Mouse (Mus musculus) neural tube, embryonic 10.5 days (tissue): ENCODE measurements around the gene Il34.
A peak's percentile ranks its signal among the peaks of the same experiment; 100 is the strongest.

Experiments
- DNase-seq: peaks from one replicate; pipeline ENCODE4 v3.0.0-alpha.2; 2017; ENCODE audit warnings: low spot score; ENCODE audit errors: extremely low spot score

Gene Il34

GRCm38 (mm10) chr8:110805669-110806068 lies at the start of gene Il34:
Gene Il34, minus strand, starts transcription at chr8:110805924.
- DNase-seq: no peak

GRCm38 (mm10) chr8:110851186-110851585 lies 45.5 kb upstream of the Il34 start:
- no peak for DNase-seq

GRCm38 (mm10) chr8:110847645-110848495 lies 42.1 kb upstream of the Il34 start:
- no peak for DNase-seq

DNA sequence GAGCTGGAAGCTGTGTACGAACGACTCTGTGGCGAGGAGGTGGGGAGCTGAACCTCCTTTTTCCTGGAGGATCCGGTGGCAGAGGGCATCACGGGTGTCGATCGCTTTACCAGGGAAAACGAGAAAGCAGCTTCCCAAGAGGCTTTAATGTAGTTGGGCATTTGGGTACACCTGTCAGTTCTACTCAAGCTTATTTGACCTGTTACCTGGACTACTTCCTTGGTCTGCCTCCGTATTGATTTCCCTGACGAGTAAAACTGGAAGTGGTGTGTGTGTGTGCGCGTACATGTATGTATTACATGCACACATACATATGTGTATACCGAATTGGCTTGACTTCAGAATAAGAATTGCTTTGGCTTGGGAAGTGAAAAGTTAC lies 41.4 kb upstream of the Il34 start:
- DNase-seq: no peak

DNA sequence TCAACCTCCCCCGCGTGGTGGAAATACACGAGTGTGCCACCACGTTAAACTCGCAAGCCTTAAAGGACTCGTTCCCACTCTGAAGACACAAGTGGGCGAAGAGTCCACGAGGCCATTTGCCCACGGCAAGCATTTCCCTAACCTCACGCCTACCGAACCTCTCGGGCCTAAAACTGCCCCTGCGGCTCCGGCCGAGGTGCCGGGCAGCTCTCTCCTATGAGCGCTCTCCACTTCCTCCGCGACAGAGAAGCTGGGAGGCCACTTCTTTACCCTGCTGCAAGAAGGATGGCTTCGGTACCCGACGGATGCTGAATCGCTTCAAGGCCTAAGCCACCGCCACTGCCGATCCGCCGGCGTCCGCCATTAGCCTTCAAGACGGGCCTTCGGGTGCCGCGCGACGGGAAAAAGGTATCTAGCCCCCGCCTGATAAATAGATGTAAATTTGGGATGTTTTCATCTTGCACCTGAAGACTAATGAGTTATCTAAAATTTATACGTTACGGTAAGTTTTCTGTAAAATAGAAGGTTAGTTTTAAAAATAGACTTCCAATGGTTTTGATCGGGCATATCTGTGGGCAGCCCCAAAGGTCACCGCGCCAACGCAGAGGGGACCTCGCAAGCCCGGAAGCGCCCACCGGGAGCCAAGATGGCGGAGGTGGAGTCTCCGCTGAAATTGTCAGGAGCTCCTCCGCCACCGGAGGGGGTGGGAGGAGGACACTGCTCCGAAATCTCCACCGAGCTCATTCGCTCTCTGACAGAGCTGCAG lies 40.9 kb upstream of the Il34 start, which contains the start of the genes Cog4 and Sf3b3:
TSS of gene Cog4 (plus strand) at position 196 of the 766 bp plus-strand sequence.
TSS of gene Sf3b3 (minus strand) at position 383 of the 766 bp plus-strand sequence.
- peak; percentile 87 for DNase-seq

DNA sequence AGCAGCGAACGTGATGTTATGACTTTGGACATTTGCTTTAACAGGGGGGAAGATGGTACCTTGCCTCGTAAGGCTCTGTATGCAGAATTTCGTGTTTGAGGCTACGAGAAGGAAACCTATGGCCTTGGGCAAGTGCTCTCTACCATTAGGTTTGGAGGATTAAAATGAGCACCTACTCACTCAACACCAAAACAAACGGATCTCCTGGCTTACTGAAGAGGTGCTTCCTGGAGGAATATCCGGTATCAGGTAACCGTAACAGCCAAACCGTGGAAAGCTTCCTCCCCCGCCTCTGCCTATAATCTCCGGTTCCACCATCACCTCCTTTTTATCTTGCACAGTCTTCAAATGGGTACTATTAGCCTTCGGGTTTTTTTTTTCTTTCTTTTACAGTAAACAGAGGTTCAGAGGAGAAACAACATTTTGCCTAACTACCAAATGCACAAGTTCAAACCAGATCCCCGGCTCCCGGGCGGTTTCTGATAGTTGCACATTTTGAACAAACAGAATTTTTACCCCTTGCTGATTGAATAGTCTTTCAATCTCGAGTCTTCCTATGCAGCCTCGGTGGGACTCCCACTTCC lies 40.2 kb upstream of the Il34 start:
- no peak for DNase-seq

DNA sequence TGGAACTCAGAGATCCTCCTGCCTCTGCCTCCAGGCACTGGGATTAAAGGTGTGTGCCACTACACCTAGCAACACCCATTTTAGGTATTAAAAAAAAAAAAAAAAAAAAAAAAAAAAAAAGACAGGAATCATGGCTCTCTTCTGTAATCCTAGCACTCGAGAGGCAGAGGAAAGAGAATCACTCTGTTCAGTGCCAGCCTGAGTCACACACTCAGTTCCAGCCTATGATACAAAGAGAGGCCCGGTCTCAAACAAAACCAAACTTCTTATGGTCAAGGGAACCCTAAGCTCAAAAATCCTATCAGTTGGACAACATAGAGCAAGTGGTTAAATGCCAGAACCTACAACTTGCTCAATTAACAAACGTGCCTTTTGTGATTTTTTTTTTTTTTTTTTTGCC lies 39.2 kb upstream of the Il34 start:
- no peak for DNase-seq

GRCm38 (mm10) chr8:110843207-110843606 lies 37.5 kb upstream of the Il34 start:
- no peak for DNase-seq

DNA sequence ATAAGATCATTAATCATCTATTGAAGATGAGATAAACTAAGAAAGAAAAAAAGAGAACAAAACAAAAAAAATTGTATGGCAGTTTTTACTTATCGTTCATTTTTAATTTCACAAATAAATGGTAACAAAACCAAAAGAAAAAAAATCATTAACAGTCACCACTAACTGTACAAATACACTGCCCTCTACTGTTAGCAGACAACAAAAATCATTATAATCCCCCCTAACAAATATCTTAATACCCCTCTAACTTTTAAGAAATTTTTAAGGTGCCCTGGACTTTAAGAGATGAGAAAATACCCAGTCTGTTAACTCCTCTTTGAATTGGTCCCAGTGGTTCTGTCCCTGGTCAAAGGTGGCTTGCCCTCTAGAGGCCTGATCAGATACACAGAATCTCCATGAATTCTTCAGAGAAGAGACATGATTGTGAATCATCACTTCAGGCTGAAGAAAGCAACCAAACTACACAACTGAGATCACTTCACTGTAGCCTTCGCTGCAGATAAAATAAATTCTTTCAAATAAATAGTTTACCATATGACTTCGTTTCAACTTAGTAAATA lies 36.4 kb upstream of the Il34 start:
- no peak for DNase-seq

DNA sequence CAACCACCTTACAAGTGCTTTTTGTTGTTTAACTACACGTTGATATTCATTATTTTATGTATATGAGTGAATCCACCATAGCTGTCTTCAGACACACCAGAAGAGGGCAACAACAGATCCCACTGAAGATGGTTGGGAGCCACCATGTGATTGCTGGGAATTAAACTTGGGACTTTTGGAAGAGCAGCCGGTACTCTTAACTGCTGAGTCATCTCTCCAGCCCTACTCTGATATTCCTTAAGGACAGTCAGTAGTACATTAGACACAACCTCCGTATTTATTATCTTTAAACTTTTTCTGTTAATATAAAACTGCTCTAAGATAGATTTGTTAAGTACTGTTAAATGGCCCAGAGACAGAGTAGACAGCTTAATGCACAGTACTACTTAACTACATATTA lies 26.2 kb upstream of the Il34 start:
- DNase-seq: no peak

- no peak for DNase-seq
These were observed 22.8 kb upstream of the Il34 start for GRCm38 (mm10) chr8:110828511-110828910.

DNA sequence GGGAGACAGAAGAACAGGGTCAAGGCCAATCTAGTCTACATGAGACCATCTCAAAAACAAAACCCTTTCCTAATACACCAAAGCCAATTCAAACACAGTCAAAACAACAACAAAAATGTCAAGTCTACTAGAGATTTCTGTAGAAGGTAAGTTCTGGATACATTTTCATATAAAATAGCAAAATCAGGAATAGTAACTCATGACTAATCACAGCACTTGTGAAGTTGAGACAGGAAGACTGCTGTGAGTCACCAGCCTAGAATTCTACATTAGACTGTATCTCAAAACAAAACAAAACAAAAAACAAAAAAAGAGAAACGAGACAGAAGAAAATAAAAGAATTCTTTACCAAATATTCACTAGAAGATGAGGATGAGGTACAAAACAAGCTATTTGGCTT lies 19.1 kb upstream of the Il34 start:
- DNase-seq: no peak

DNA sequence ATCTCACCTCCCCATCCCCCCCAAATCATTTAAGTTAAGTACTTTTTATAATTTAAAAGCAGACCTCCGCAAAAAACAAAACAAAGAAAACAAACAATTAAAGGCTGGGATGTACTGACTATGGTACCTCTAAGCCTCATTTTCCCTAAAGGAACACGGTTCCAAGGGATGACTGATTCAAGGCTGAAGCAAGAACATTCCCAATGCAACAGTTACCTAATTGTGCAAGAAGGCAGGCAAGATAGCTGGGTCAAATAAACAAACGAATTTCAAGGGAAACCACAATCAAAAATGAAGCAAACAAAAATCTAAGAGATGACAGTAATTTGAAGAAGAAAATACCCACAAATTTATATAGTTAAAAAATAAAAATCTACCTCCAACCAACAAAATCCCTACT lies 16.2 kb upstream of the Il34 start:
- DNase-seq: no peak

- DNase-seq: no peak
These were observed 14.5 kb upstream of the Il34 start for GRCm38 (mm10) chr8:110820257-110820656.

GRCm38 (mm10) chr8:110818593-110818992 lies 12.9 kb upstream of the Il34 start:
- no peak for DNase-seq

GRCm38 (mm10) chr8:110816990-110817389 lies 11.3 kb upstream of the Il34 start:
- DNase-seq: no peak

DNA sequence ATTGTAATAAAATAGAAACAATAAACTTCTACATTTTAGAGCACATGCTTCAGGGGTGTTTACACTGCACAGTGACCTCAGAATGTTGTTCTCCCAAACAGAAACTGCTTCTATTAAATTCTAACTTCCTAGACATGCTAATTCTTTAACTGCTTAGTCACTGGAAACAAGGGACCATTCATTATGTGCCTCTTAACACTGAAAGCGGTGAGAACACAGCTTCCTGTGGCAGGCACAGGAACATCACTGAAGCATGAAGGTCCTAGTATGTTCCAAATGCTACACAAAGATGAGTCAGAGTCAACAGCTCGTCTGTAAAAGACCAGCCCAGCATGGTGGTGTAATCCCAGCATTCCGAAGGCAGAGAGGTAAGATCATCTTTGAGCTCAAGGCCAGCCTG lies 9.6 kb upstream of the Il34 start:
- DNase-seq: no peak

GRCm38 (mm10) chr8:110813081-110813812 lies 7.5 kb upstream of the Il34 start:
- no peak for DNase-seq

DNA sequence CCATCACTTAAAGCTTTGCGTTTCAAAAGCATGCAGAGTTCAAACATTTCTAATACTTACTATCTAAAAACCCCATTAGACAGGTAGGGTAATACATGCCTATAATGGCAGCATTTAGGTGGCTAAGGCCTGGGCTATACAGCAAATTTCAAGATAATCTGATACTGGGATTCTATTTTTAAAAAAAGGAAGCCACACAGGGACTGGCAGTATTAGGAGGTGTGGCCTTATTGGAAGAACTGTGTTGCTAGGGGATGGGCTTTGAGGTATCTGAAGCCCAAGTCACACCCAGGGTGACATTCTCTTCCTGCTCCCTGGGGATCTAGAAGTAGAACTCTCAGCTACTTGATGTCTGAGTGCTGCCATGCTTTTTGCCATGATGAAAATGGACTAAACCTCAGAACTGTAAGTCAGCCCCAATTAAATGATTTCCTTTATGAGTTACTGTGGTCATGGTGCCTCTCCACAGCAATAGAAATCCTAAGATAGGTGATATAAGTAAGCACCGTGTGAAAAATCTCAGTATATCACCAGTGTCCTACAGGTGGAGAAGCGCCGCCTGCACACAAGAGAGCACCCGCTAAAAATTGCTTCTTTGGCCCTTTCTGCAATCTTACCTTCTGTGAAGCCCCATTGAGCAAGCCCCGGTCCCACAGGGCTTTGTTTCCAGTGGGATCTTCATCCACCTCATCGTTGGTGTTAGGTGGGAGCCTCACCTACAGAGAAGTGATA lies 6.8 kb upstream of the Il34 start:
- DNase-seq: no peak

- DNase-seq: no peak
These were observed 6.1 kb upstream of the Il34 start for GRCm38 (mm10) chr8:110811793-110812192.
